Mouse (Mus musculus) heart, embryonic 16.5 days (tissue): ENCODE results near the gene Prr3. TPM values are rescaled to one million over a fixed set of nuclear protein-coding genes. Genes with fewer than 3 reads are reported as not detected.

ENCODE experiments used
- ATAC-seq: fragments of 200-750 bp; cut with Nextera tagmentation; replicated peaks from 2 replicates; pipeline ENCODE4 v1.8.0; 2017; ENCODE audit warnings: moderate number of reproducible peaks; ENCODE audit not compliant: insufficient read depth, low FRiP score; ENCODE audit errors: extremely low read depth
- H3K27ac ChIP-seq: fragments of 300-500 bp; sonication (generic); 2 replicates; pipeline ENCODE4 v1.5.1; 2014; ENCODE audit warnings: mild to moderate bottlenecking, low read length, control low read depth, moderate library complexity
- H3K27me3 ChIP-seq: fragments of 300-500 bp; sonication (generic); 2 replicates; pipeline ENCODE4 v1.6.1; 2014; ENCODE audit warnings: low read length, mixed read lengths; ENCODE audit not compliant: control insufficient read depth, insufficient read depth
- H3K36me3 ChIP-seq: fragments of 300-500 bp; sonication (generic); 2 replicates; pipeline ENCODE4 v1.6.1; 2014; ENCODE audit not compliant: control insufficient read depth, insufficient read depth
- H3K4me1 ChIP-seq: fragments of 300-500 bp; sonication (generic); 2 replicates; pipeline ENCODE4 v1.6.1; 2014; ENCODE audit warnings: low read length, mixed read lengths; ENCODE audit not compliant: control insufficient read depth, insufficient read depth
- H3K4me2 ChIP-seq: fragments of 300-500 bp; sonication (generic); 2 replicates; pipeline ENCODE4 v1.6.1; 2014; ENCODE audit warnings: low read depth, mild to moderate bottlenecking, control low read depth, low read length
- H3K4me3 ChIP-seq: fragments of 300-500 bp; sonication (generic); 2 replicates; pipeline ENCODE4 v1.5.1; 2014; ENCODE audit warnings: mild to moderate bottlenecking, control low read depth, low read length
- H3K9ac ChIP-seq: fragments of 300-500 bp; sonication (generic); 2 replicates; pipeline ENCODE4 v1.6.1; 2014; ENCODE audit warnings: low read length, control low read depth
- H3K9me3 ChIP-seq: fragments of 300-500 bp; sonication (generic); replicated peaks from 2 replicates; pipeline ENCODE4 v1.6.1; 2016; ENCODE audit warnings: low read length; ENCODE audit not compliant: control insufficient read depth
- WGBS: fragments of 180-500 bp; shearing (Covaris S2); extraction: QIAGEN DNeasy Blood & Tissue Kit; methylation state at CpG from one replicate; pipeline ENCODE4 v1.1.7; 2014; 5-methylcytosine and 5-hydroxymethylcytosine counted together
- polyA plus RNA-seq: library from polyadenylated mRNA; unstranded; fragments of >200 nt; fragmentation: Nextera tagmentation; extraction: Ambion mirVana; gene quantifications from 2 replicates; pipeline ENCODE4 v1.2.1, GENCODE M21; 2015

Gene Prr3
- polyA plus RNA-seq, 1 experiment from 2014 or later = 13.5 TPM

GRCm38 (mm10) chr17:36001121-36001897, 21.3 kb upstream of the Prr3 start:
- Histone ChIP-seq H3K9me3 (0 out of 2 replicates have a peak, but pooled peaks cover 2% of the 10 kb centered on the region), H3K27ac (no peak overlapping the region), H3K4me2 (no peak overlapping the region), H3K9ac (no peak overlapping the region), H3K27me3 (no peaks in the 10 kb centered on the region), H3K4me3 (no peak overlapping the region), H3K36me3 (no peaks in the 10 kb centered on the region), H3K4me1 (peaks cover 13% of the 10 kb centered on the region)
- 93% methylated on average over 12 of the region's 12 CpGs for WGBS
- ATAC-seq = no peak

GRCm38 (mm10) chr17:36000349-36000748, 20.3 kb upstream of the Prr3 start:
- Histone ChIP-seq H3K36me3 (no peaks in the 10 kb centered on the region), H3K9ac (no peak overlapping the region), H3K4me2 (no peak overlapping the region), H3K4me3 (no peak overlapping the region), H3K27me3 (no peaks in the 10 kb centered on the region), H3K27ac (no peak overlapping the region), H3K9me3 (0 out of 2 replicates have a peak, but pooled peaks cover 2% of the 10 kb centered on the region), H3K4me1 (peaks cover 15% of the 10 kb centered on the region)
- ATAC-seq = no peak
- 86% methylated on average over 4 of the region's 4 CpGs for WGBS

- Histone ChIP-seq H3K36me3 (no peaks in the 10 kb centered on the region), H3K27me3 (no peaks in the 10 kb centered on the region), H3K9me3 (0 out of 2 replicates have a peak, but pooled peaks cover 2% of the 10 kb centered on the region), H3K9ac (no peak overlapping the region), H3K4me1 (peaks cover 20% of the 10 kb centered on the region), H3K4me2 (no peak overlapping the region; the same call in 1 of the 2 replicates), H3K27ac (no peak overlapping the region), H3K4me3 (no peak overlapping the region)
- ATAC-seq = no peak
- 51% methylated on average over 7 of the region's 7 CpGs for WGBS
Measured at GRCm38 (mm10) chr17:35999356-35999755, 19.3 kb upstream of the Prr3 start.

- H3K4me3 ChIP-seq = no peak overlapping the region
- WGBS = 67% methylated on average over 6 of the region's 6 CpGs
- ATAC-seq = no peak
- H3K27me3 ChIP-seq = no peaks in the 10 kb centered on the region
- H3K4me2 ChIP-seq = no peak overlapping the region
- no peak overlapping the region for H3K9ac ChIP-seq
- no peak overlapping the region for H3K27ac ChIP-seq
- 0 out of 2 replicates have a peak, but pooled peaks cover 2% of the 10 kb centered on the region for H3K9me3 ChIP-seq
- H3K36me3 ChIP-seq = no peaks in the 10 kb centered on the region
- H3K4me1 ChIP-seq = peaks cover 20% of the 10 kb centered on the region
Measured at GRCm38 (mm10) chr17:35998545-35999305, 18.7 kb upstream of the Prr3 start.

GRCm38 (mm10) chr17:35997713-35998510, 17.9 kb upstream of the Prr3 start:
- Histone ChIP-seq H3K4me1 (peaks cover 20% of the 10 kb centered on the region), H3K27ac (no peak overlapping the region), H3K9ac (no peak overlapping the region), H3K27me3 (no peaks in the 10 kb centered on the region), H3K9me3 (0 out of 2 replicates have a peak, but pooled peaks cover 2% of the 10 kb centered on the region), H3K36me3 (no peaks in the 10 kb centered on the region), H3K4me2 (no peak overlapping the region), H3K4me3 (no peak overlapping the region)
- ATAC-seq = no peak
- WGBS = 61% methylated on average over 12 of the region's 12 CpGs

DNA sequence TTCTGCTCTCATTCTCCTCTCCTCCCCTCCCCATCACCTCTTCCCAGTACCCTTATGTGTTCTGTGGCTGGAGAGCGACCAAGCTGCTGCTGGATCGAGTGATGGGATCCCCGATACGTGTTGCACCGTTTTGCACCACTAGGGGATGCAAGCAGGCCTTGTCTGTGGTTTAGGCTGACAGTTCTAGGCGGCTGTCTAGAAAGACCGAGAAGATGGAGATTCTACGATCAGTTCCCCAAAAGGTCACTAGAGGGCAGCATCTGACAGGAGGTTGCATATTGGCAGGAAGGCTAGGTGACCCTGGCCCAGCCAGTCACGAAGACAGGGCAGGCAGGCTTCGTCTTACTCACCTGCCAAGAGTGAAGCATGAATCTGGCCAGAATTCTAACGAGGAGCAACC, 16.9 kb upstream of the Prr3 start:
- Histone ChIP-seq H3K36me3 (no peaks in the 10 kb centered on the region), H3K9me3 (0 out of 2 replicates have a peak, but pooled peaks cover under 1% of the 10 kb centered on the region), H3K27ac (no peak overlapping the region), H3K4me3 (no peak overlapping the region), H3K4me2 (no peak overlapping the region), H3K27me3 (no peaks in the 10 kb centered on the region), H3K4me1 (peaks cover 20% of the 10 kb centered on the region), H3K9ac (no peak overlapping the region)
- WGBS = 4% methylated on average over 11 of the region's 11 CpGs
- ATAC-seq = peak; percentile 64

- H3K36me3 ChIP-seq = no peaks in the 10 kb centered on the region
- H3K4me2 ChIP-seq = peak overlapping the region; percentile 94
- H3K27me3 ChIP-seq = no peaks in the 10 kb centered on the region
- H3K4me1 ChIP-seq = peaks cover 20% of the 10 kb centered on the region
- no peak for ATAC-seq
- peak overlapping the region; percentile 75 for H3K9ac ChIP-seq
- H3K27ac ChIP-seq = peak overlapping the region; percentile 69
- H3K4me3 ChIP-seq = peak overlapping the region; percentile 81
- WGBS = 4% methylated on average over 14 of the region's 14 CpGs
- no peaks in the 10 kb centered on the region for H3K9me3 ChIP-seq
Measured at GRCm38 (mm10) chr17:35994879-35995240, 14.8 kb upstream of the Prr3 start.

DNA sequence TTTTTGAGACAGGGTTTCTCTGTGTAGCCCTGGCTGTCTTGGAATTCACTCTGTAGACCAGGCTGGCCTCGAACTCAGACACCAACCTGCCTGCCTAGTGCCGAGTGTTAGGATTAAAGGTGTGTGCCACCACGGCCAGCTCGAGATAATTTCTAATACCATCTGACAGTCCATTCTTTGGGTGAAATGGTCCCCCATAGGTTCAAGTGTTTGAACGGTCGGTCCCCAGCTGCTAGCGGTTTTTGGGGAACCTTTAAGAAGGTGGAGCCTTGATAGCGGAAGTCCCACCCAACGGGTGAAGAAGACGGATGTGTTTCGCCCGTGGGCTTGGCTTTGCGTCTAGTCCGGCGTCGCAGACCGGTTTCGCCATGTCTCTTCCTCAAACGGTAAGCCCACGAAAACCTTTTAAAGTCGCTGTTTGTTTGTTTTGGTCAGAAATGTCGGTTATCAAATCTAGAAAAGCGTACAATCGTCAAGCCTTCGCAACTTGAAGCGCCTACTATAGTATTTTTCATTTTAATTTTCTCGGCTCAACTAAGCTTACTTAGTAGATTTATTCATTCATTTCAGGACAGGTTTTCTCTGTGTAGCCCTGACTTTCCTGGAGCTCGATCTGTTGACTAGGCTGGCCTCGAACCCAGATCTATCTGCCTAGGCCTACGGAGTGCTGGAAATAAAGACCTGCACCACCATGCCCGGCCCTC, 14.3 kb upstream of the Prr3 start:
- Histone ChIP-seq H3K9ac (peak overlapping the region; percentile 75), H3K4me3 (peak overlapping the region; percentile 81), H3K36me3 (no peaks in the 10 kb centered on the region), H3K9me3 (no peaks in the 10 kb centered on the region), H3K4me2 (peak overlapping the region; percentile 94), H3K27me3 (no peaks in the 10 kb centered on the region), H3K27ac (peak overlapping the region; percentile 69), H3K4me1 (peaks cover 18% of the 10 kb centered on the region)
- ATAC-seq = peak; percentile 65
- WGBS = 2% methylated on average over 31 of the region's 31 CpGs
